Mouse (Mus musculus) MEL (cell line): ENCODE data around the gene Rexo5. TPM values are rescaled to one million over a fixed set of nuclear protein-coding genes. Genes with fewer than 3 reads are reported as not detected.

Experiments
- DNase-seq: peaks from one replicate; pipeline ENCODE4 v3.0.0; 2011; ENCODE audit warnings: low read depth, low spot score
- H3K27ac ChIP-seq: 2 replicates; pipeline ENCODE4 v1.5.1; 2012; ENCODE audit warnings: low read depth, mild to moderate bottlenecking, control low read depth, low read length, moderate library complexity; ENCODE audit not compliant: control insufficient read depth
- H3K27me3 ChIP-seq, 2 experiments: fragments of 150-350 bp in 1 of 2; sonication (generic) in 1 of 2; 2 replicates each; pipeline ENCODE4 v1.6.1; 2012; ENCODE audit warnings: low read length in 2 of 2, mild to moderate bottlenecking in 2 of 2, improper control_type of control experiment in 1 of 2, moderate library complexity in 1 of 2; ENCODE audit not compliant: insufficient read depth in 2 of 2, control insufficient read depth in 1 of 2
- H3K36me3 ChIP-seq, 2 experiments: 2 replicates each; pipeline ENCODE4 v1.6.1; 2012 to 2014; ENCODE audit warnings: low read length in 2 of 2, improper control_type of control experiment in 1 of 2, inconsistent platforms in 1 of 2, mild to moderate bottlenecking in 1 of 2; ENCODE audit not compliant: insufficient read depth in 2 of 2, control insufficient read depth in 1 of 2
- H3K4me1 ChIP-seq, 2 experiments: fragments of 150-350 bp in 1 of 2; sonication (generic) in 1 of 2; 2 replicates each; pipeline ENCODE4 v1.6.1; 2012; ENCODE audit warnings: low read length in 2 of 2, improper control_type of control experiment in 1 of 2, mild to moderate bottlenecking in 1 of 2; ENCODE audit not compliant: insufficient read depth in 2 of 2, control insufficient read depth in 1 of 2
- H3K4me3 ChIP-seq, 2 experiments: fragments of 150-350 bp in 1 of 2; sonication (generic) in 1 of 2; 2 replicates each; pipeline ENCODE4 v1.5.1; 2012; ENCODE audit warnings: low read depth in 2 of 2, low read length in 2 of 2, mild to moderate bottlenecking in 2 of 2, moderate library complexity in 2 of 2, control low read depth in 1 of 2, improper control_type of control experiment in 1 of 2; ENCODE audit not compliant: control insufficient read depth in 1 of 2, insufficient read depth in 1 of 2
- H3K79me2 ChIP-seq: 2 replicates; pipeline ENCODE4 v1.6.1; 2012; ENCODE audit warnings: mild to moderate bottlenecking, low read length, moderate library complexity; ENCODE audit not compliant: control insufficient read depth, poor library complexity, insufficient read depth
- H3K9ac ChIP-seq: 2 replicates; pipeline ENCODE4 v1.6.1; 2012; ENCODE audit warnings: low read depth, mild to moderate bottlenecking, control low read depth, low read length, moderate library complexity; ENCODE audit not compliant: control insufficient read depth, poor library complexity, severe bottlenecking
- H3K9me3 ChIP-seq: fragments of 150-350 bp; sonication (generic); replicated peaks from 2 replicates; pipeline ENCODE4 v1.6.1; 2012; ENCODE audit warnings: mild to moderate bottlenecking, low read length, improper control_type of control experiment, moderate library complexity; ENCODE audit not compliant: insufficient read depth
- MAZ ChIP-seq: IDR thresholded peaks from 2 replicates; pipeline ENCODE4 v1.6.1; 2012; ENCODE audit warnings: low read depth, mild to moderate bottlenecking, inconsistent platforms, low read length, improper control_type of control experiment
- USF2 ChIP-seq, 2 experiments: IDR thresholded peaks; 2 replicates each; pipeline ENCODE4 v1.6.1; 2011 to 2012; ENCODE audit warnings: improper control_type of control experiment in 2 of 2, low read length in 2 of 2, borderline replicate concordance in 1 of 2, inconsistent platforms in 1 of 2, low read depth in 1 of 2, mild to moderate bottlenecking in 1 of 2; ENCODE audit not compliant: insufficient read depth in 1 of 2
- polyA plus RNA-seq, 2 experiments: library from polyadenylated mRNA; stranded (reverse) in 1 of 2; unstranded in 1 of 2; fragments of >175 nt in 1 of 2; fragments of >200 nt in 1 of 2; gene quantifications; 2 replicates each; pipeline versions ENCODE4 v1.2.1 to v1.2.4; 2012; ENCODE audit warnings: low replicate concordance in 2 of 2, low read depth in 1 of 2; ENCODE audit not compliant: insufficient read length in 2 of 2, insufficient read depth in 1 of 2, missing spikeins in 1 of 2
- total RNA-seq: library from RNA; depleted of rRNA; stranded (reverse); fragments of 300-350 nt; gene quantifications from 2 replicates; pipeline ENCODE4 v1.2.3, GENCODE M21; 2012; rRNA removed

The Rexo5 gene
- total and polyA plus RNA-seq, 3 experiments: 11.7 to 18.3 TPM; not detected in 1

DNA sequence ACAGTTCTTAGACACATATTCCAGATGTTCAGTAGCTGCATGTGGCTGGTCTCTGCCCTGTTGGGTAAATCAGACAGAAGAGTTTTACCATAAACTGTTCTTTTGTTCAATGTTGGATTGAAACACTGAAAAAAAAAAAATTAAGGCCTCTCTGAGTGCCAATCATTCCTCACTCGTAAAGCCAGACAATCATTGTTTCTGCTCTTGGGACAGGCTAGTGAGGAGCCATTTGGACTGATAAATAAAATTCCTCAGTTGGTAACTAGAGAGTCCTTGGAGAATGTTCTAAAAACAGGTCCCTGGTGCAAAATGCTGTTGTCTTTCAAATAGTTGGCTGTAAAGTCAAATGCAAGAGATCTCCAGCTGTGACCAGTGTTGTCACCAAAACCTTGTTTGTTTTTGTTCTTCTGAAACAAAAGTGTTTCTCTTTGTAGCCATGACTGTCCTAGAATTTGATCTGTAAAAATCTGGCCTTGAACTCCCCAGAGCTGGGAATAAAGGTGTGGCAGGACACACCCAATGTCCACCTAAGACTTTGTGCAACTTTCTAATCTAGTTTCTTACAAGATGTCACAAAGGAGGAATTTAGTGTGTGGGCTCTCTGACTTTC lies 104.5 kb downstream of the Rexo5 start:
- Histone ChIP-seq H3K27ac (no peak overlapping the region), H3K36me3 (peaks cover 0 to 32% of the 10 kb centered on the region in 2 experiments; a peak in 2 of 4 replicates), H3K4me1 (peaks cover 10 to 17% of the 10 kb centered on the region in 2 experiments), H3K9me3 (no peaks in the 10 kb centered on the region), H3K4me3 (no peak overlapping the region), H3K79me2 (no peaks in the 10 kb centered on the region), H3K27me3 (no peaks in the 10 kb centered on the region), H3K9ac (no peak overlapping the region)
- TF ChIP-seq MAZ (no peak), USF2 (IDR thresholded peaks at IDR 0.05; ENCODE audit: borderline replicate concordance in 1 of 2, insufficient read depth in 1 of 2, low read depth in 1 of 2, low read length in 2 of 2) (no peak)
- no peak for DNase-seq

Other genes starting within 250 kb of the Rexo5 start
- not detected in 2 replicates for gene Acsm2, start 239.7 kb upstream of the Rexo5 start, total RNA-seq
- gene Acsm2, start 239.7 kb upstream of the Rexo5 start, polyA plus RNA-seq: not detected
- gene Acsm1, start 187.0 kb upstream of the Rexo5 start, total RNA-seq: not detected in 2 replicates
- not detected for gene Acsm1, start 187.0 kb upstream of the Rexo5 start, polyA plus RNA-seq
- gene Acsm4, start 104.0 kb upstream of the Rexo5 start, total RNA-seq: not detected in 2 replicates
- not detected for gene Acsm4, start 104.0 kb upstream of the Rexo5 start, polyA plus RNA-seq
- gene Thumpd1, start 73.2 kb upstream of the Rexo5 start, total RNA-seq: 56.7 and 67.5 TPM in 2 replicates
- 10 to 100 TPM in 1 of 2 experiments, not detected in 1; 56.4 TPM for gene Thumpd1, start 73.2 kb upstream of the Rexo5 start, polyA plus RNA-seq
- gene Acsm3, start 33.1 kb upstream of the Rexo5 start, total RNA-seq: 0.08 TPM in 1 of 2 replicates, not detected in the other
- gene Acsm3, start 33.1 kb upstream of the Rexo5 start, polyA plus RNA-seq: under 1 TPM in 1 of 2 experiments, not detected in 1; 0.54 TPM
- 9.4 and 10.6 TPM in 2 replicates for gene Eri2, start 52 bp downstream of the Rexo5 start, total RNA-seq
- gene Eri2, start 52 bp downstream of the Rexo5 start, polyA plus RNA-seq: 10 to 100 TPM in 1 of 2 experiments, not detected in 1; 11.0 TPM
- 2.1 and 4.0 TPM in 2 replicates for gene Lyrm1, start 101.9 kb downstream of the Rexo5 start, total RNA-seq
- 1 to 10 TPM in 1 of 2 experiments, not detected in 1; 4.4 TPM for gene Lyrm1, start 101.9 kb downstream of the Rexo5 start, polyA plus RNA-seq
- gene Dcun1d3, start 102.3 kb downstream of the Rexo5 start, total RNA-seq: 2.5 and 3.3 TPM in 2 replicates
- gene Dcun1d3, start 102.3 kb downstream of the Rexo5 start, polyA plus RNA-seq: 1 to 10 TPM in 1 of 2 experiments, not detected in 1; 5.6 TPM